Mouse (Mus musculus) olfactory bulb, adult 2 months (tissue): ENCODE data around the gene Rcor1.

Experiments
- CTCF ChIP-seq: fragments of 200-500 bp; IDR thresholded peaks from 2 replicates; pipeline ENCODE4 v1.5.1; 2012; ENCODE audit warnings: low read depth, mild to moderate bottlenecking, low read length, moderate library complexity; ENCODE audit not compliant: insufficient read depth
- POLR2A ChIP-seq: fragments of 200-500 bp; IDR thresholded peaks from 2 replicates; pipeline ENCODE4 v1.6.1; 2012; ENCODE audit warnings: mild to moderate bottlenecking, low read depth, low read length, moderate library complexity; ENCODE audit not compliant: insufficient read depth

- TF ChIP-seq CTCF (no peak), POLR2A (no peak)
These were observed 49.7 kb upstream of the Rcor1 start for GRCm38 (mm10) chr12:110989409-110989808.
